Mouse (Mus musculus) cerebellum, adult 2 months (tissue): ENCODE measurements around the gene Csrp3.

ENCODE experiments used
- CTCF ChIP-seq: fragments of 200-500 bp; IDR thresholded peaks from 2 replicates; pipeline ENCODE4 v1.5.1; 2011; ENCODE audit warnings: low read depth, mild to moderate bottlenecking, control low read depth, low read length, moderate library complexity, borderline replicate concordance; ENCODE audit not compliant: insufficient read depth
- POLR2A ChIP-seq: fragments of 200-500 bp; IDR thresholded peaks from 2 replicates; pipeline ENCODE4 v1.6.1; 2011; ENCODE audit warnings: low read length, control low read depth, borderline replicate concordance; ENCODE audit not compliant: insufficient read depth

- TF ChIP-seq CTCF (no peak), POLR2A (no peak)
These were observed 56.4 kb downstream of the Csrp3 start for GRCm38 (mm10) chr7:48791412-48791811.
